Mouse (Mus musculus): Measurements from ENCODE around the gene Rab8b.

GRCm38 (mm10) chr9:66917216-66917891 lies 2.1 kb downstream of the Rab8b start:
- TF ChIP-seq POLR2A (IDR thresholded peaks at IDR 0.05; ENCODE audit: insufficient read length, low read depth) (no peak), TCF12 (IDR thresholded peaks at IDR 0.05; ENCODE audit: insufficient read depth, poor library complexity, severe bottlenecking) (no peak), E2F4 (IDR thresholded peaks at IDR 0.05; ENCODE audit: insufficient read depth) (no peak), USF1 (IDR thresholded peaks at IDR 0.05; ENCODE audit: low read depth) (no peak), POLR2AphosphoS2 (IDR thresholded peaks at IDR 0.05; ENCODE audit: insufficient read length, low read depth) (no peak)
